Mouse (Mus musculus): ENCODE data around the gene Ttc9b.

DNA sequence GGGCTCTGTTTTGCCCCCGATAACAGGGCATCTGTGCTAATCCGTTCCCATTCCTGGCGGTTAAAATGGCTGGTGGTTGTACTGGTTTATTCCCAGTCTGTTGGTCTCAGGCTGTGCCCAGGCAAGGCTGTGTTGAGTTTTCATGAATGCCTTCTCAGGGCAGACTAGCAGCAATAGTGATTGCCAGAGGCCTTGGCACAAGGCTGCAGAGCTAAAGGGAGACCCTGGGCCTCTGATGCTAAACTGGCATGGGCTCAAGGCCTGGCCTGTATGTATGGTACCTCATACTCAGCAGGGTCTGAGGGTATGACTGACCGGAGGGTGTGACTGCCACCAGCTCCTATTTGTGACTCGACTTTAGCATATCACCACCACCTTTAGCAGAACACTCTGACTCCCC lies 42.8 kb upstream of the Ttc9b start:
- TF ChIP-seq CHD2 (IDR thresholded peaks at IDR 0.05; ENCODE audit: low read depth, low read length) (no peak), ZNF384 (IDR thresholded peaks at IDR 0.05; ENCODE audit: low read depth, low read length) (no peak), HCFC1 (IDR thresholded peaks at IDR 0.05; ENCODE audit: borderline replicate concordance, insufficient read depth, low read length) (no peak), ZC3H11A (IDR thresholded peaks at IDR 0.05; ENCODE audit: borderline replicate concordance, low read depth, low read length) (no peak), MAFK (IDR thresholded peaks at IDR 0.05; ENCODE audit: insufficient read depth, low read depth, low read length) (no peak)

Data from ES-E14 (cell line).